Mouse (Mus musculus) brain, embryonic 18.5 days (tissue): ENCODE results near the gene Ticrr.

ENCODE experiments used
- DNase-seq: peaks from one replicate; pipeline ENCODE4 v3.0.0-alpha.2; 2012; ENCODE audit warnings: low read depth, low spot score

Ticrr gene

GRCm38 (mm10) chr7:79659578-79660290 is at the start of gene Ticrr:
Ticrr (plus strand) TSS chr7:79660196.
- DNase-seq = peak; percentile 95

- no peak for DNase-seq
Measured at GRCm38 (mm10) chr7:79611901-79612300, 48.1 kb upstream of the Ticrr start.

GRCm38 (mm10) chr7:79612783-79613182 is 47.2 kb upstream of the Ticrr start:
- no peak for DNase-seq

GRCm38 (mm10) chr7:79613314-79613713 is 46.7 kb upstream of the Ticrr start:
- DNase-seq = no peak

GRCm38 (mm10) chr7:79615008-79615407 is 45.0 kb upstream of the Ticrr start:
- no peak for DNase-seq

GRCm38 (mm10) chr7:79615941-79616340 is 44.1 kb upstream of the Ticrr start:
- no peak for DNase-seq

- DNase-seq = no peak
Measured at GRCm38 (mm10) chr7:79617418-79617817, 42.6 kb upstream of the Ticrr start, which contains the start of gene Rhcg. Rhcg (minus strand) TSS chr7:79617657.

- DNase-seq = no peak
Measured at GRCm38 (mm10) chr7:79619493-79619892, 40.5 kb upstream of the Ticrr start.

GRCm38 (mm10) chr7:79623086-79623485 is 36.9 kb upstream of the Ticrr start:
- DNase-seq = no peak

GRCm38 (mm10) chr7:79626170-79626569 is 33.8 kb upstream of the Ticrr start:
- no peak for DNase-seq

GRCm38 (mm10) chr7:79628271-79628913 is 31.6 kb upstream of the Ticrr start:
- no peak for DNase-seq

- DNase-seq = no peak
Measured at GRCm38 (mm10) chr7:79631773-79632348, 28.1 kb upstream of the Ticrr start.

GRCm38 (mm10) chr7:79647233-79647632 is 12.8 kb upstream of the Ticrr start:
- no peak for DNase-seq

GRCm38 (mm10) chr7:79649005-79649404 is 11.0 kb upstream of the Ticrr start:
- DNase-seq = no peak

- DNase-seq = no peak
Measured at GRCm38 (mm10) chr7:79654185-79654584, 5.8 kb upstream of the Ticrr start.

- no peak for DNase-seq
Measured at GRCm38 (mm10) chr7:79654586-79654985, 5.4 kb upstream of the Ticrr start.

- DNase-seq = no peak
Measured at GRCm38 (mm10) chr7:79660291-79661150, 525 bp downstream of the Ticrr start.

GRCm38 (mm10) chr7:79661253-79661890 is 1.4 kb downstream of the Ticrr start:
- DNase-seq = no peak

GRCm38 (mm10) chr7:79666690-79667089 is 6.7 kb downstream of the Ticrr start:
- DNase-seq = no peak

- DNase-seq = no peak
Measured at GRCm38 (mm10) chr7:79670900-79671604, 11.1 kb downstream of the Ticrr start.

GRCm38 (mm10) chr7:79679186-79679585 is 19.2 kb downstream of the Ticrr start:
- DNase-seq = no peak
